Mouse (Mus musculus): ENCODE results near the gene Cep152.

- no peak for TF ChIP-seq EP300 (IDR thresholded peaks at IDR 0.05; ENCODE audit: low read depth)
- no peak for TF ChIP-seq CTCF (IDR thresholded peaks at IDR 0.05; ENCODE audit: low read depth)
Observed at GRCm38 (mm10) chr2:125615858-125616424, 9.0 kb downstream of the Cep152 start.

Measured in heart, postnatal 0 days (tissue).